In the genomic region with DNA sequence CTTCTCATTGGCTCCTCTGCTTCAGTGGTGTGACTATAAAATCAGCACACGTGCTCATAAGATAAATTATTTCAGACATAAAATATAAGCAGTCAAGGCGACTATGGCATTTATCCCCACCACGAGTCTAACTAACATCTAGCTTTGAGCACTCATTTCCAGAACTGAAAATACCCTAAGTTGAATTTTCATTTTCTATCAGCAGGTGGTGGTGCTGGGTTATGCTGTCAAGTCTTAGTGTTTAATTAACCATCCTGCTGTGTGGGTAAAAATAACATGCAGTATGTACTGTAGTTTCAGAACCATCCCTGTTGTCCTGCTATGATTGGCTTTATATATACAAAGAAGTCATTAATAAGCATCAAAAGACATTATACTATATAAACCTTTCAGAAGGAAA, we compare ENCODE assay signal across 25 mouse cellular contexts.
A peak's percentile ranks its signal among the peaks of the same experiment; 100 is the strongest.
DNase-seq lines count a peak whose midpoint lies in the region; ATAC-seq and TF ChIP-seq lines count a peak whose summit lies in the region.
"Had no signal": no experiment of that assay in that cellular context is flagged by ENCODE, and none has a peak within 500 bp of the region (broad histone marks: within the 10 kb centered on the region; RNA-seq: fewer than 3 reads in every experiment).

No protein-coding gene starts in this region.

- 66% methylated on average over 3 of the region's 3 CpGs for WGBS in kidney, postnatal 0 days
- 73% methylated on average over 3 of the region's 3 CpGs for WGBS in lung, postnatal 0 days

- no peaks in the 10 kb centered on the region for H3K9me3 ChIP-seq in kidney, postnatal 0 days (replicated peaks; ENCODE audit: low read length)
- H3K9me3 ChIP-seq in lung, postnatal 0 days (ENCODE audit: low read length), result no peaks in the 10 kb centered on the region
- H3K9me3 ChIP-seq: embryonic facial prominence, embryonic 10.5 days; embryonic facial prominence, embryonic 15.5 days; forebrain, embryonic 12.5 days; hindbrain, embryonic 13.5 days; limb, embryonic 10.5 days; limb, embryonic 15.5 days; liver, embryonic 13.5 days; neural tube, embryonic 13.5 days had no signal

- H3K36me3 ChIP-seq in kidney, postnatal 0 days (ENCODE audit: insufficient read depth, low read length), result no peaks in the 10 kb centered on the region
- H3K36me3 ChIP-seq in lung, postnatal 0 days (ENCODE audit: insufficient read depth, low read length), result no peaks in the 10 kb centered on the region
- H3K36me3 ChIP-seq: embryonic facial prominence, embryonic 10.5 days; embryonic facial prominence, embryonic 15.5 days; forebrain, embryonic 12.5 days; hindbrain, embryonic 13.5 days; limb, embryonic 10.5 days; limb, embryonic 15.5 days; liver, embryonic 13.5 days; neural tube, embryonic 13.5 days had no signal

- no peak overlapping the region for H3K4me2 ChIP-seq in kidney, postnatal 0 days (ENCODE audit: low read length)
- no peak overlapping the region for H3K4me2 ChIP-seq in lung, postnatal 0 days (replicated peaks; ENCODE audit: low read depth, low read length)
- H3K4me2 ChIP-seq: embryonic facial prominence, embryonic 15.5 days; forebrain, embryonic 12.5 days; hindbrain, embryonic 13.5 days; limb, embryonic 15.5 days; liver, embryonic 13.5 days; midbrain, embryonic 11.5 days; neural tube, embryonic 13.5 days had no signal

- no peaks in the 10 kb centered on the region for H3K4me1 ChIP-seq in kidney, postnatal 0 days (replicated peaks; ENCODE audit: insufficient read depth, low read length)
- H3K4me1 ChIP-seq in lung, postnatal 0 days (ENCODE audit: insufficient read depth, low read depth, low read length), result no peaks in the 10 kb centered on the region
- H3K4me1 ChIP-seq: embryonic facial prominence, embryonic 10.5 days; embryonic facial prominence, embryonic 15.5 days; forebrain, embryonic 12.5 days; hindbrain, embryonic 13.5 days; limb, embryonic 10.5 days; limb, embryonic 15.5 days; liver, embryonic 13.5 days; neural tube, embryonic 13.5 days had no signal

- no peak for ATAC-seq in kidney, postnatal 0 days (replicated peaks; ENCODE audit: low FRiP score, low read depth)
- ATAC-seq in lung, postnatal 0 days, result no peak
- ATAC-seq: CD4-positive, CD25-positive, alpha-beta regulatory T cell, adult 4 months had no signal

- intact Hi-C loops in gastrocnemius, adult 2 months (cut with DNase I), result no loop called here

- H3K27me3 ChIP-seq in kidney, postnatal 0 days (ENCODE audit: insufficient read depth, low read length), result no peaks in the 10 kb centered on the region
- H3K27me3 ChIP-seq in lung, postnatal 0 days (replicated peaks; ENCODE audit: insufficient read depth, low read length), result no peaks in the 10 kb centered on the region
- H3K27me3 ChIP-seq: embryonic facial prominence, embryonic 15.5 days; forebrain, embryonic 12.5 days; hindbrain, embryonic 13.5 days; limb, embryonic 15.5 days; liver, embryonic 13.5 days; neural tube, embryonic 13.5 days had no signal

- H3K9ac ChIP-seq in kidney, postnatal 0 days (ENCODE audit: low read depth, low read length), result no peak overlapping the region
- H3K9ac ChIP-seq in lung, postnatal 0 days (replicated peaks; ENCODE audit: low read depth), result no peak overlapping the region
- H3K9ac ChIP-seq: embryonic facial prominence, embryonic 15.5 days; forebrain, embryonic 12.5 days; hindbrain, embryonic 13.5 days; limb, embryonic 15.5 days; liver, embryonic 13.5 days; neural tube, embryonic 13.5 days had no signal

- peak; percentile 27; the same call in 1 of the 2 replicates for TF ChIP-seq CTCF in gastrocnemius, adult 2 months (IDR thresholded peaks at IDR 0.05)
- peak; percentile 20; the same call in 1 of the 2 replicates for TF ChIP-seq CTCF in kidney, postnatal 0 days (IDR thresholded peaks at IDR 0.05; ENCODE audit: low read depth)
- TF ChIP-seq CTCF in lung, postnatal 0 days (IDR thresholded peaks at IDR 0.05), result 0 out of 2 replicates have a peak, but pooled peaks have one; percentile 9
- TF ChIP-seq CTCF in brain, embryonic 14.5 days (IDR thresholded peaks at IDR 0.05; ENCODE audit: borderline replicate concordance, extremely low read depth, insufficient read depth, insufficient read length), result no peak

- H3K4me3 ChIP-seq in gastrocnemius, adult 2 months, result no peak overlapping the region
- no peak overlapping the region for H3K4me3 ChIP-seq in kidney, postnatal 0 days (replicated peaks; ENCODE audit: low read depth, low read length)
- no peak overlapping the region for H3K4me3 ChIP-seq in lung, postnatal 0 days (ENCODE audit: low read depth, low read length)
- H3K4me3 ChIP-seq: embryonic facial prominence, embryonic 10.5 days; embryonic facial prominence, embryonic 15.5 days; forebrain, embryonic 12.5 days; hindbrain, embryonic 13.5 days; limb, embryonic 10.5 days; limb, embryonic 15.5 days; liver, embryonic 13.5 days; neural tube, embryonic 13.5 days had no signal

- no peak for DNase-seq in gastrocnemius, adult 2 months
- no peak for DNase-seq in gastrocnemius, adult 18-20 months (ENCODE audit: low spot score)
- no peak for DNase-seq in kidney, postnatal 0 days (ENCODE audit: low spot score)
- no peak for DNase-seq in kidney, postnatal 4 days
- no peak for DNase-seq in lung, postnatal 0 days (ENCODE audit: low spot score)
- no peak for DNase-seq in lung, postnatal 36 days
- peak; percentile 10 for DNase-seq in brain, embryonic 14.5 days (ENCODE audit: low read depth)
- DNase-seq in right cerebral cortex, postnatal 14 days, result no peak
- DNase-seq: adrenal gland, adult 8-10 months; cerebellum, adult 18-20 months; cerebellum, postnatal 25 days; kidney, adult 18-20 months; liver, embryonic 13.5 days; lung, adult 18-20 months; lung, postnatal 14 days; thymus, postnatal 4 days had no signal

- TF ChIP-seq EP300 in lung, postnatal 0 days (IDR thresholded peaks at IDR 0.05), result no peak

- no peak overlapping the region for H3K27ac ChIP-seq in gastrocnemius, adult 2 months
- H3K27ac ChIP-seq in kidney, postnatal 0 days, result no peak overlapping the region
- no peak overlapping the region for H3K27ac ChIP-seq in lung, postnatal 0 days (ENCODE audit: low read length)
- H3K27ac ChIP-seq: embryonic facial prominence, embryonic 10.5 days; embryonic facial prominence, embryonic 15.5 days; forebrain, embryonic 12.5 days; hindbrain, embryonic 13.5 days; limb, embryonic 10.5 days; limb, embryonic 15.5 days; liver, embryonic 13.5 days; neural tube, embryonic 13.5 days had no signal

- TF ChIP-seq POLR2A in brain, embryonic 14.5 days (IDR thresholded peaks at IDR 0.05; ENCODE audit: borderline replicate concordance, extremely low read depth, insufficient read depth, insufficient read length, poor library complexity, severe bottlenecking), result no peak
